Mouse (Mus musculus) kidney, adult 11 months (tissue): ENCODE results near the gene Clcn2.

Experiments
- DNase-seq: peaks from one replicate; pipeline ENCODE4 v3.0.0; 2022

The Clcn2 gene

GRCm38 (mm10) chr16:20717181-20717977 lies at the start of gene Clcn2, which contains the start of gene Polr2h:
TSS of gene Clcn2 (minus strand) at chr16:20717746.
TSS of gene Polr2h (plus strand) at chr16:20717665.
- peak; percentile 98 for DNase-seq

GRCm38 (mm10) chr16:20765244-20765643 lies 47.7 kb upstream of the Clcn2 start:
- DNase-seq, result peak; percentile 21

GRCm38 (mm10) chr16:20761681-20762080 lies 44.1 kb upstream of the Clcn2 start:
- DNase-seq, result no peak

- DNase-seq, result no peak
Observed at GRCm38 (mm10) chr16:20757385-20757784, 39.8 kb upstream of the Clcn2 start.

GRCm38 (mm10) chr16:20756052-20756451 lies 38.5 kb upstream of the Clcn2 start:
- no peak for DNase-seq

- DNase-seq, result no peak
Observed at GRCm38 (mm10) chr16:20750518-20750917, 33.0 kb upstream of the Clcn2 start.

- no peak for DNase-seq
Observed at GRCm38 (mm10) chr16:20746641-20747040, 29.1 kb upstream of the Clcn2 start.

GRCm38 (mm10) chr16:20739845-20740244 lies 22.3 kb upstream of the Clcn2 start:
- no peak for DNase-seq

- DNase-seq, result no peak
Observed at GRCm38 (mm10) chr16:20736823-20737222, 19.3 kb upstream of the Clcn2 start.

- DNase-seq, result no peak
Observed at GRCm38 (mm10) chr16:20736168-20736567, 18.6 kb upstream of the Clcn2 start.

- no peak for DNase-seq
Observed at GRCm38 (mm10) chr16:20735651-20736050, 18.1 kb upstream of the Clcn2 start.

GRCm38 (mm10) chr16:20733731-20734730 lies 16.5 kb upstream of the Clcn2 start, which contains the start of gene Thpo:
TSS of gene Thpo (minus strand) at chr16:20734511.
- DNase-seq, result no peak

- peak; percentile 49 for DNase-seq
Observed at GRCm38 (mm10) chr16:20732925-20733730, 15.6 kb upstream of the Clcn2 start, which contains the start of gene Chrd. TSS of gene Chrd (plus strand) at chr16:20733127.

GRCm38 (mm10) chr16:20732251-20732924 lies 14.8 kb upstream of the Clcn2 start:
- DNase-seq, result no peak

GRCm38 (mm10) chr16:20731688-20732087 lies 14.1 kb upstream of the Clcn2 start:
- DNase-seq, result no peak

- DNase-seq, result peak; percentile 84
Observed at GRCm38 (mm10) chr16:20730293-20730711, 12.8 kb upstream of the Clcn2 start.

GRCm38 (mm10) chr16:20726384-20726783 lies 8.8 kb upstream of the Clcn2 start:
- DNase-seq, result no peak

GRCm38 (mm10) chr16:20725750-20726149 lies 8.2 kb upstream of the Clcn2 start:
- no peak for DNase-seq

GRCm38 (mm10) chr16:20725321-20725720 lies 7.8 kb upstream of the Clcn2 start:
- no peak for DNase-seq

- peak; percentile 54 for DNase-seq
Observed at GRCm38 (mm10) chr16:20724338-20724748, 6.8 kb upstream of the Clcn2 start.

- DNase-seq, result no peak
Observed at GRCm38 (mm10) chr16:20723247-20723646, 5.7 kb upstream of the Clcn2 start.

- no peak for DNase-seq
Observed at GRCm38 (mm10) chr16:20722736-20723135, 5.2 kb upstream of the Clcn2 start.
